Mouse (Mus musculus): ENCODE results near the gene Zbtb39. TPM values are rescaled to one million over a fixed set of nuclear protein-coding genes. Genes with fewer than 3 reads are reported as not detected.
"Not testable (repeated sequence)": the region's sequence is repeated elsewhere in the genome, so short reads cannot be mapped to it uniquely, and the experiment has no call there.

Zbtb39 gene
- polyA plus RNA-seq, 1 experiment from 2014 or later, result 3.5 TPM

- Histone ChIP-seq H3K4me3 (replicated peaks; ENCODE audit: low read length) (no peak within 1 kb of the TSS), H3K9ac (replicated peaks; ENCODE audit: low read depth, low read length) (no peak within 1 kb of the TSS), H3K9me3 (ENCODE audit: control insufficient read depth, low read length) (no peaks in the 10 kb centered on the region), H3K27me3 (replicated peaks; ENCODE audit: control insufficient read depth, insufficient read depth, low read length) (no peaks in the 10 kb centered on the region), H3K4me1 (replicated peaks; ENCODE audit: control insufficient read depth, insufficient read depth, low read length) (no peaks in the 10 kb centered on the region), H3K36me3 (ENCODE audit: control insufficient read depth, insufficient read depth) (no peaks in the 10 kb centered on the region), H3K4me2 (ENCODE audit: low read length) (no peak within 1 kb of the TSS), H3K27ac (ENCODE audit: low read length) (no peak within 1 kb of the TSS)
- no peak for ATAC-seq
- 74% methylated on average over 9 of the region's 9 CpGs for WGBS
These were observed 20.1 kb downstream of the Zbtb39 start, which contains the start of the genes Rdh1 and Rdh16f1 for GRCm38 (mm10) chr10:127759181-127760110. Gene Rdh1, plus strand, starts transcription at chr10:127759721. Gene Rdh16f1, plus strand, starts transcription at chr10:127759787.

GRCm38 (mm10) chr10:127762926-127763325 lies 23.6 kb downstream of the Zbtb39 start:
- H3K27ac ChIP-seq (ENCODE audit: low read length); H3K9me3 ChIP-seq (ENCODE audit: control insufficient read depth, low read length); H3K4me2 ChIP-seq (ENCODE audit: low read length); H3K9ac ChIP-seq (replicated peaks; ENCODE audit: low read depth, low read length); H3K4me3 ChIP-seq (replicated peaks; ENCODE audit: low read length); ATAC-seq; H3K27me3 ChIP-seq (replicated peaks; ENCODE audit: control insufficient read depth, insufficient read depth, low read length); H3K36me3 ChIP-seq (ENCODE audit: control insufficient read depth, insufficient read depth); H3K4me1 ChIP-seq (replicated peaks; ENCODE audit: control insufficient read depth, insufficient read depth, low read length): not testable (repeated sequence)
- 90% methylated on average over 10 of the region's 10 CpGs for WGBS

GRCm38 (mm10) chr10:127763914-127764680 lies 24.8 kb downstream of the Zbtb39 start:
- Histone ChIP-seq H3K9me3 (ENCODE audit: control insufficient read depth, low read length) (no peaks in the 10 kb centered on the region), H3K36me3 (ENCODE audit: control insufficient read depth, insufficient read depth) (no peaks in the 10 kb centered on the region), H3K4me3 (replicated peaks; ENCODE audit: low read length) (no peak overlapping the region), H3K27me3 (replicated peaks; ENCODE audit: control insufficient read depth, insufficient read depth, low read length) (no peaks in the 10 kb centered on the region), H3K4me1 (replicated peaks; ENCODE audit: control insufficient read depth, insufficient read depth, low read length) (no peaks in the 10 kb centered on the region), H3K4me2 (ENCODE audit: low read length) (no peak overlapping the region), H3K9ac (replicated peaks; ENCODE audit: low read depth, low read length) (no peak overlapping the region), H3K27ac (ENCODE audit: low read length) (no peak overlapping the region)
- no peak for ATAC-seq
- 65% methylated on average over 12 of the region's 12 CpGs for WGBS

- Histone ChIP-seq H3K9ac (replicated peaks; ENCODE audit: low read depth, low read length) (no peak overlapping the region), H3K4me2 (ENCODE audit: low read length) (no peak overlapping the region), H3K27me3 (replicated peaks; ENCODE audit: control insufficient read depth, insufficient read depth, low read length) (no peaks in the 10 kb centered on the region), H3K36me3 (ENCODE audit: control insufficient read depth, insufficient read depth) (no peaks in the 10 kb centered on the region), H3K4me3 (replicated peaks; ENCODE audit: low read length) (no peak overlapping the region), H3K27ac (ENCODE audit: low read length) (no peak overlapping the region), H3K9me3 (ENCODE audit: control insufficient read depth, low read length) (no peaks in the 10 kb centered on the region), H3K4me1 (replicated peaks; ENCODE audit: control insufficient read depth, insufficient read depth, low read length) (no peaks in the 10 kb centered on the region)
- 90% methylated on average over 1 of the region's 1 CpGs for WGBS
- ATAC-seq, result no peak
These were observed 27.2 kb downstream of the Zbtb39 start for GRCm38 (mm10) chr10:127766564-127766963.

- no peak for ATAC-seq
- no peaks in the 10 kb centered on the region for H3K27me3 ChIP-seq (replicated peaks; ENCODE audit: control insufficient read depth, insufficient read depth, low read length)
- no peak within 1 kb of the TSS for H3K9ac ChIP-seq (replicated peaks; ENCODE audit: low read depth, low read length)
- no peaks in the 10 kb centered on the region for H3K4me1 ChIP-seq (replicated peaks; ENCODE audit: control insufficient read depth, insufficient read depth, low read length)
- H3K4me3 ChIP-seq (replicated peaks; ENCODE audit: low read length), result no peak within 1 kb of the TSS
- no peak within 1 kb of the TSS for H3K27ac ChIP-seq (ENCODE audit: low read length)
- H3K36me3 ChIP-seq (ENCODE audit: control insufficient read depth, insufficient read depth), result no peaks in the 10 kb centered on the region
- 81% methylated on average over 2 of the region's 2 CpGs for WGBS
- H3K4me2 ChIP-seq (ENCODE audit: low read length), result no peak within 1 kb of the TSS
- no peaks in the 10 kb centered on the region for H3K9me3 ChIP-seq (ENCODE audit: control insufficient read depth, low read length)
These were observed 36.7 kb downstream of the Zbtb39 start, which contains the start of gene Rdh9 for GRCm38 (mm10) chr10:127776011-127776410. Gene Rdh9, plus strand, starts transcription at chr10:127776386.

GRCm38 (mm10) chr10:127782321-127782720 lies 43.0 kb downstream of the Zbtb39 start:
- WGBS, result 96% methylated on average over 17 of the region's 17 CpGs

GRCm38 (mm10) chr10:127785411-127785810 lies 46.1 kb downstream of the Zbtb39 start:
- not testable (repeated sequence) for H3K36me3 ChIP-seq (ENCODE audit: control insufficient read depth, insufficient read depth); H3K4me1 ChIP-seq (replicated peaks; ENCODE audit: control insufficient read depth, insufficient read depth, low read length); H3K9ac ChIP-seq (replicated peaks; ENCODE audit: low read depth, low read length); H3K4me2 ChIP-seq (ENCODE audit: low read length); H3K27me3 ChIP-seq (replicated peaks; ENCODE audit: control insufficient read depth, insufficient read depth, low read length); H3K27ac ChIP-seq (ENCODE audit: low read length); H3K4me3 ChIP-seq (replicated peaks; ENCODE audit: low read length); H3K9me3 ChIP-seq (ENCODE audit: control insufficient read depth, low read length); ATAC-seq
- 65% methylated on average over 1 of the region's 1 CpGs for WGBS

More at GRCm38 (mm10) chr10:127782321-127782720, 43.0 kb downstream of the Zbtb39 start:
- H3K4me3 ChIP-seq (replicated peaks; ENCODE audit: low read length); H3K27ac ChIP-seq (ENCODE audit: low read length); H3K4me1 ChIP-seq (replicated peaks; ENCODE audit: control insufficient read depth, insufficient read depth, low read length); H3K9me3 ChIP-seq (ENCODE audit: control insufficient read depth, low read length); H3K4me2 ChIP-seq (ENCODE audit: low read length); ATAC-seq; H3K9ac ChIP-seq (replicated peaks; ENCODE audit: low read depth, low read length); H3K36me3 ChIP-seq (ENCODE audit: control insufficient read depth, insufficient read depth); H3K27me3 ChIP-seq (replicated peaks; ENCODE audit: control insufficient read depth, insufficient read depth, low read length): not testable (repeated sequence)

Measured in forebrain, embryonic 16.5 days (tissue).